Mouse (Mus musculus) frontal cortex, postnatal 36 days (tissue): ENCODE results near the gene 4930562C15Rik.
A peak's percentile ranks its signal among the peaks of the same experiment; 100 is the strongest.
"Not testable (repeated sequence)": the region's sequence is repeated elsewhere in the genome, so short reads cannot be mapped to it uniquely, and the experiment has no call there.

Experiments
- DNase-seq, 2 experiments: peaks; one replicate each; pipeline ENCODE4 v3.0.0; 2022; ENCODE audit warnings: low spot score in 2 of 2

The 4930562C15Rik gene

GRCm38 (mm10) chr16:4835191-4835590, at the start of gene 4930562C15Rik:
Gene 4930562C15Rik, plus strand, starts transcription at chr16:4835416.
- no peak for DNase-seq

GRCm38 (mm10) chr16:4785706-4786105, 49.5 kb upstream of the 4930562C15Rik start:
- no peak for DNase-seq

GRCm38 (mm10) chr16:4788176-4788575, 47.0 kb upstream of the 4930562C15Rik start:
- no peak for DNase-seq

GRCm38 (mm10) chr16:4789311-4789768, 45.9 kb upstream of the 4930562C15Rik start:
- no peak for DNase-seq

- DNase-seq: peak; percentile 97 to 98
Measured at GRCm38 (mm10) chr16:4789810-4790559, 45.2 kb upstream of the 4930562C15Rik start, which contains the start of gene Cdip1. Gene Cdip1, minus strand, starts transcription at chr16:4790292.

- no peak for DNase-seq
Measured at GRCm38 (mm10) chr16:4791332-4791731, 43.9 kb upstream of the 4930562C15Rik start.

GRCm38 (mm10) chr16:4796631-4797030, 38.6 kb upstream of the 4930562C15Rik start:
- DNase-seq: no peak

GRCm38 (mm10) chr16:4818349-4818748, 16.9 kb upstream of the 4930562C15Rik start:
- DNase-seq: no peak

GRCm38 (mm10) chr16:4824466-4824865, 10.8 kb upstream of the 4930562C15Rik start:
- DNase-seq: not testable (repeated sequence)

- DNase-seq: no peak
Measured at GRCm38 (mm10) chr16:4827639-4828038, 7.6 kb upstream of the 4930562C15Rik start.

- no peak for DNase-seq
Measured at GRCm38 (mm10) chr16:4829271-4829900, 5.8 kb upstream of the 4930562C15Rik start.

GRCm38 (mm10) chr16:4831650-4832419, 3.4 kb upstream of the 4930562C15Rik start:
- DNase-seq: peak; percentile 40 to 53

- DNase-seq: no peak
Measured at GRCm38 (mm10) chr16:4833858-4834257, 1.4 kb upstream of the 4930562C15Rik start.

- peak in 1 of 2 experiments; percentile 14 for DNase-seq
Measured at GRCm38 (mm10) chr16:4837631-4838030, 2.4 kb downstream of the 4930562C15Rik start.

GRCm38 (mm10) chr16:4839552-4839951, 4.3 kb downstream of the 4930562C15Rik start:
- DNase-seq: no peak

GRCm38 (mm10) chr16:4840231-4840630, 5.0 kb downstream of the 4930562C15Rik start:
- no peak for DNase-seq

- DNase-seq: no peak
Measured at GRCm38 (mm10) chr16:4847041-4847440, 11.8 kb downstream of the 4930562C15Rik start.

- no peak for DNase-seq
Measured at GRCm38 (mm10) chr16:4848090-4848489, 12.9 kb downstream of the 4930562C15Rik start.

GRCm38 (mm10) chr16:4850361-4850760, 15.1 kb downstream of the 4930562C15Rik start:
- DNase-seq: no peak

GRCm38 (mm10) chr16:4850938-4851628, 15.9 kb downstream of the 4930562C15Rik start:
- DNase-seq: no peak

GRCm38 (mm10) chr16:4855046-4855650, 19.9 kb downstream of the 4930562C15Rik start:
- no peak for DNase-seq
